Mouse (Mus musculus): ENCODE measurements around the gene Spata20. TPM values are rescaled to one million over a fixed set of nuclear protein-coding genes. Genes with fewer than 3 reads are reported as not detected.

Spata20 gene
- polyA plus RNA-seq, 1 experiment from 2014 or later = not detected

DNA sequence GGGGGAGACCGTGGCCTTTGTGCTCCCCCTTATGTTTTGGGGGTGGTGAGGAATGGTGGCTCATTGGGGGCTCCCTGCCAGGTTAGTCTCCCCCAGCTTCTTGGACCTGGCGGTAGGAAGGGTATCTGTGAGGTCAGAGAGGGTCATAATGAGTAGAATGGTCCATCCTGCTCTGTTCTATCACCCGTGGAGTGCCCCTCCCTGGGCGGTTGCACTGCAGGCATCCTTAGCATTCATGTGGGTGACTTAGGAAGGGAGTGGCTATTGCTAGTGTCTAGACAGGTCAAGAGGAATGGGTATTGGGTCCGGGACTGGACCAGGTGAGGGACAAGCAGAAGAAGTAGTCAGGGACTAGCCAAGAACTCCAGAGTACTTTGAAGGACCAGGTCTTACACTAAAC lies 756 bp downstream of the Spata20 start:
- no peak overlapping the region for H3K9ac ChIP-seq (ENCODE audit: low read depth, low read length)
- no peak for ATAC-seq (ENCODE audit: low read depth)
- H3K27me3 ChIP-seq (ENCODE audit: control insufficient read depth, insufficient read depth, low read depth, low read length) = peaks cover 22% of the 10 kb centered on the region
- 58% methylated on average over 5 of the region's 5 CpGs for WGBS (ENCODE audit: insufficient replicate concordance)
- H3K4me1 ChIP-seq (ENCODE audit: control insufficient read depth, low read depth, low read length) = no peaks in the 10 kb centered on the region
- H3K9me3 ChIP-seq (replicated peaks; ENCODE audit: control insufficient read depth, low read length) = no peaks in the 10 kb centered on the region
- H3K36me3 ChIP-seq (ENCODE audit: control insufficient read depth, insufficient read depth) = no peaks in the 10 kb centered on the region
- H3K27ac ChIP-seq (ENCODE audit: low read length) = no peak overlapping the region
- H3K4me2 ChIP-seq (ENCODE audit: low read depth, low read length) = no peak overlapping the region
- H3K4me3 ChIP-seq (ENCODE audit: low read depth, low read length) = no peak overlapping the region

GRCm38 (mm10) chr11:94484636-94485035 lies 1.3 kb downstream of the Spata20 start:
- no peak for ATAC-seq (ENCODE audit: low read depth)
- H3K4me2 ChIP-seq (ENCODE audit: low read depth, low read length) = no peak overlapping the region
- H3K9ac ChIP-seq (ENCODE audit: low read depth, low read length) = no peak overlapping the region
- H3K36me3 ChIP-seq (ENCODE audit: control insufficient read depth, insufficient read depth) = no peaks in the 10 kb centered on the region
- H3K27me3 ChIP-seq (ENCODE audit: control insufficient read depth, insufficient read depth, low read depth, low read length) = peaks cover 17% of the 10 kb centered on the region
- no peak overlapping the region for H3K4me3 ChIP-seq (ENCODE audit: low read depth, low read length)
- no peaks in the 10 kb centered on the region for H3K9me3 ChIP-seq (replicated peaks; ENCODE audit: control insufficient read depth, low read length)
- H3K4me1 ChIP-seq (ENCODE audit: control insufficient read depth, low read depth, low read length) = no peaks in the 10 kb centered on the region
- 71% methylated on average over 9 of the region's 9 CpGs for WGBS (ENCODE audit: insufficient replicate concordance)
- H3K27ac ChIP-seq (ENCODE audit: low read length) = no peak overlapping the region

DNA sequence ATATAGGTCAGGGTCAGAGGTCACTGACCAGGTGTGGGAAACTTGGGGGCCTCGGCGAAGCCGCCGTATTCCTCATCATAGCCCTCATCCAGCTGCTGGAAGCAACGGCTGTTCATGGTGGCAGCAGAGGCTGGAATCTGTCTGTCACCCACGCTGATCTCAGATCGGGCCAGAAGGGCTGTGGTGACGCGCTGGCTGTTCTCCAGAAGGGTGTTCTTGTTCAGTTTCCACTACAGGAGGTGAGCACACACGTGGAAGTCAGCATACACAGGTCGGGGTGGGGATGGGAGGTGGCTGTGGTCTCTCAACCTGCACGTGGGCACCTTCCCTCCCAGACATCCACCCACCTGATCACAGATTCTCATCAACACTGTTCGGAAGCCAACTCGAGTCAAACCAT lies 2.1 kb downstream of the Spata20 start:
- Histone ChIP-seq H3K4me3 (ENCODE audit: low read depth, low read length) (no peak overlapping the region), H3K36me3 (ENCODE audit: control insufficient read depth, insufficient read depth) (no peaks in the 10 kb centered on the region), H3K27me3 (ENCODE audit: control insufficient read depth, insufficient read depth, low read depth, low read length) (peaks cover 12% of the 10 kb centered on the region), H3K4me1 (ENCODE audit: control insufficient read depth, low read depth, low read length) (no peaks in the 10 kb centered on the region), H3K9me3 (replicated peaks; ENCODE audit: control insufficient read depth, low read length) (no peaks in the 10 kb centered on the region), H3K9ac (ENCODE audit: low read depth, low read length) (no peak overlapping the region), H3K27ac (ENCODE audit: low read length) (no peak overlapping the region), H3K4me2 (ENCODE audit: low read depth, low read length) (no peak overlapping the region)
- 69% methylated on average over 14 of the region's 14 CpGs for WGBS (ENCODE audit: insufficient replicate concordance)
- ATAC-seq (ENCODE audit: low read depth) = no peak

- Histone ChIP-seq H3K4me1 (ENCODE audit: control insufficient read depth, low read depth, low read length) (no peaks in the 10 kb centered on the region), H3K27ac (ENCODE audit: low read length) (no peak overlapping the region), H3K27me3 (ENCODE audit: control insufficient read depth, insufficient read depth, low read depth, low read length) (peaks cover 11% of the 10 kb centered on the region; the same call in 1 of the 2 replicates), H3K4me2 (ENCODE audit: low read depth, low read length) (no peak overlapping the region), H3K9ac (ENCODE audit: low read depth, low read length) (no peak overlapping the region), H3K4me3 (ENCODE audit: low read depth, low read length) (no peak overlapping the region), H3K9me3 (replicated peaks; ENCODE audit: control insufficient read depth, low read length) (no peaks in the 10 kb centered on the region), H3K36me3 (ENCODE audit: control insufficient read depth, insufficient read depth) (no peaks in the 10 kb centered on the region)
- WGBS (ENCODE audit: insufficient replicate concordance) = 70% methylated on average over 11 of the region's 11 CpGs
- no peak for ATAC-seq (ENCODE audit: low read depth)
Measured at GRCm38 (mm10) chr11:94483436-94483835, 2.5 kb downstream of the Spata20 start.

GRCm38 (mm10) chr11:94482738-94483137 lies 3.2 kb downstream of the Spata20 start:
- 77% methylated on average over 11 of the region's 11 CpGs for WGBS (ENCODE audit: insufficient replicate concordance)

GRCm38 (mm10) chr11:94481963-94482362 lies 4.0 kb downstream of the Spata20 start:
- peaks cover 21% of the 10 kb centered on the region for H3K27me3 ChIP-seq (ENCODE audit: control insufficient read depth, insufficient read depth, low read depth, low read length)
- H3K4me2 ChIP-seq (ENCODE audit: low read depth, low read length) = no peak overlapping the region
- H3K4me3 ChIP-seq (ENCODE audit: low read depth, low read length) = no peak overlapping the region
- no peaks in the 10 kb centered on the region for H3K9me3 ChIP-seq (replicated peaks; ENCODE audit: control insufficient read depth, low read length)
- H3K27ac ChIP-seq (ENCODE audit: low read length) = no peak overlapping the region
- no peaks in the 10 kb centered on the region for H3K4me1 ChIP-seq (ENCODE audit: control insufficient read depth, low read depth, low read length)
- H3K36me3 ChIP-seq (ENCODE audit: control insufficient read depth, insufficient read depth) = no peaks in the 10 kb centered on the region
- no peak overlapping the region for H3K9ac ChIP-seq (ENCODE audit: low read depth, low read length)
- WGBS (ENCODE audit: insufficient replicate concordance) = 84% methylated on average over 7 of the region's 7 CpGs
- no peak for ATAC-seq (ENCODE audit: low read depth)

More at GRCm38 (mm10) chr11:94482738-94483137, 3.2 kb downstream of the Spata20 start:
- no peak overlapping the region for H3K4me2 ChIP-seq (ENCODE audit: low read depth, low read length)
- H3K36me3 ChIP-seq (ENCODE audit: control insufficient read depth, insufficient read depth) = no peaks in the 10 kb centered on the region
- no peak overlapping the region for H3K4me3 ChIP-seq (ENCODE audit: low read depth, low read length)
- H3K9me3 ChIP-seq (replicated peaks; ENCODE audit: control insufficient read depth, low read length) = no peaks in the 10 kb centered on the region
- H3K9ac ChIP-seq (ENCODE audit: low read depth, low read length) = no peak overlapping the region
- H3K27ac ChIP-seq (ENCODE audit: low read length) = no peak overlapping the region
- peaks cover 15% of the 10 kb centered on the region for H3K27me3 ChIP-seq (ENCODE audit: control insufficient read depth, insufficient read depth, low read depth, low read length)
- H3K4me1 ChIP-seq (ENCODE audit: control insufficient read depth, low read depth, low read length) = no peaks in the 10 kb centered on the region
- no peak for ATAC-seq (ENCODE audit: low read depth)

GRCm38 (mm10) chr11:94480382-94480781 lies 5.6 kb downstream of the Spata20 start:
- ATAC-seq (ENCODE audit: low read depth) = no peak
- peaks cover 31% of the 10 kb centered on the region for H3K27me3 ChIP-seq (ENCODE audit: control insufficient read depth, insufficient read depth, low read depth, low read length)

GRCm38 (mm10) chr11:94477651-94478050 lies 8.3 kb downstream of the Spata20 start:
- Histone ChIP-seq H3K4me1 (ENCODE audit: control insufficient read depth, low read depth, low read length) (peaks cover 9% of the 10 kb centered on the region), H3K27ac (ENCODE audit: low read length) (no peak overlapping the region), H3K4me2 (ENCODE audit: low read depth, low read length) (no peak overlapping the region), H3K9ac (ENCODE audit: low read depth, low read length) (no peak overlapping the region), H3K36me3 (ENCODE audit: control insufficient read depth, insufficient read depth) (no peaks in the 10 kb centered on the region), H3K4me3 (ENCODE audit: low read depth, low read length) (no peak overlapping the region), H3K9me3 (replicated peaks; ENCODE audit: control insufficient read depth, low read length) (no peaks in the 10 kb centered on the region), H3K27me3 (ENCODE audit: control insufficient read depth, insufficient read depth, low read depth, low read length) (peaks cover 54% of the 10 kb centered on the region)
- no peak for ATAC-seq (ENCODE audit: low read depth)
- WGBS (ENCODE audit: insufficient replicate concordance) = 56% methylated on average over 6 of the region's 6 CpGs

More at GRCm38 (mm10) chr11:94480382-94480781, 5.6 kb downstream of the Spata20 start:
- H3K4me2 ChIP-seq (ENCODE audit: low read depth, low read length) = no peak overlapping the region
- WGBS (ENCODE audit: insufficient replicate concordance) = 75% methylated on average over 9 of the region's 9 CpGs
- H3K9me3 ChIP-seq (replicated peaks; ENCODE audit: control insufficient read depth, low read length) = no peaks in the 10 kb centered on the region
- H3K9ac ChIP-seq (ENCODE audit: low read depth, low read length) = no peak overlapping the region
- H3K27ac ChIP-seq (ENCODE audit: low read length) = no peak overlapping the region
- H3K4me1 ChIP-seq (ENCODE audit: control insufficient read depth, low read depth, low read length) = no peaks in the 10 kb centered on the region
- no peaks in the 10 kb centered on the region for H3K36me3 ChIP-seq (ENCODE audit: control insufficient read depth, insufficient read depth)
- H3K4me3 ChIP-seq (ENCODE audit: low read depth, low read length) = no peak overlapping the region

DNA sequence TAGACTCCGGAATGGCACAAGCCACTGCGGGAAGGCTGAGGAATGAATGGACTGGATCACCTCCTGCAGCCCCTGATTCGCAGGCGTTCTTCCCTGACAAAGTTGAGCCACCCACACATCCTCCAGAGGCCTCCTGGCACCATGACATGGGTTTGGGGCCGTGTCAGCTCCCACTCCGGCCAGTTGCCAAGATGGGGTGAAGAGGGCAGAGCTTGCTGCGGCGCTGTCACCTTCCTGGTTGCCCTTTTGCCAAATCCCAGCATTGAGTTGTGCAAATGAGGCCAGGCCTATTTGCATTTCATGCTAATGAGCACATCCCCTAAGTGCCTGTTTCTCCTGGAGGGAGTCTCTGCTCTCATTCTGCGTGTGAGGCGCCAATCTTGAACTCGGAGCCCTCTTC lies 10.3 kb downstream of the Spata20 start:
- H3K9me3 ChIP-seq (replicated peaks; ENCODE audit: control insufficient read depth, low read length) = no peaks in the 10 kb centered on the region
- no peak overlapping the region for H3K9ac ChIP-seq (ENCODE audit: low read depth, low read length)
- 11% methylated on average over 11 of the region's 11 CpGs for WGBS (ENCODE audit: insufficient replicate concordance)
- H3K27me3 ChIP-seq (ENCODE audit: control insufficient read depth, insufficient read depth, low read depth, low read length) = peaks cover 73% of the 10 kb centered on the region
- H3K27ac ChIP-seq (ENCODE audit: low read length) = no peak overlapping the region
- no peak for ATAC-seq (ENCODE audit: low read depth)
- H3K4me3 ChIP-seq (ENCODE audit: low read depth, low read length) = no peak overlapping the region
- H3K36me3 ChIP-seq (ENCODE audit: control insufficient read depth, insufficient read depth) = no peaks in the 10 kb centered on the region
- H3K4me1 ChIP-seq (ENCODE audit: control insufficient read depth, low read depth, low read length) = peaks cover 9% of the 10 kb centered on the region
- H3K4me2 ChIP-seq (ENCODE audit: low read depth, low read length) = no peak overlapping the region

Measured in liver, embryonic 16.5 days (tissue).